Mouse (Mus musculus): ENCODE results near the gene A830005F24Rik.

GRCm38 (mm10) chr13:48528123-48528871, 14.9 kb downstream of the A830005F24Rik start:
- TF ChIP-seq GATA1 (IDR thresholded peaks at IDR 0.05; ENCODE audit: low read length), result no peak
- no peak for TF ChIP-seq TAL1 (IDR thresholded peaks at IDR 0.05; ENCODE audit: low read length)
